Mouse (Mus musculus): ENCODE measurements at regions not wholly inside any gene's neighbourhood (a gene's known extent, or its start where the extent isn't known, plus 50 kb on each side); places are given as distances from the start of the nearest gene placed in this dataset.
"Not testable (repeated sequence)": the region's sequence is repeated elsewhere in the genome, so short reads cannot be mapped to it uniquely, and the experiment has no call there.

- DNase-seq (ENCODE audit: low spot score in 2 of 2), result peak in 1 of 2 experiments; percentile 12
Observed at GRCm38 (mm10) chr12:61989471-61989870, 466.5 kb downstream of the Lrfn5 start.

GRCm38 (mm10) chr12:61993858-61994257 lies 470.9 kb downstream of the Lrfn5 start:
- DNase-seq (ENCODE audit: low spot score in 2 of 2); intact Hi-C loops (cut with DNase I): not testable (repeated sequence)

More at GRCm38 (mm10) chr12:61989471-61989870, 466.5 kb downstream of the Lrfn5 start:
- intact Hi-C loops (cut with DNase I), result no loop called here

- no peak for DNase-seq (ENCODE audit: low spot score in 2 of 2)
- intact Hi-C loops (cut with DNase I), result no loop called here
Observed at GRCm38 (mm10) chr12:61994294-61994693, 471.3 kb downstream of the Lrfn5 start.

- intact Hi-C loops (cut with DNase I), result no loop called here
- no peak for DNase-seq (ENCODE audit: low spot score in 2 of 2)
Observed at GRCm38 (mm10) chr12:62013351-62013750, 490.4 kb downstream of the Lrfn5 start.

GRCm38 (mm10) chr12:62017676-62018075 lies 494.7 kb downstream of the Lrfn5 start:
- intact Hi-C loops (cut with DNase I); DNase-seq (ENCODE audit: low spot score in 2 of 2): not testable (repeated sequence)
